Mouse (Mus musculus): Measurements from ENCODE around the gene Isg20l2. TPM values are rescaled to one million over a fixed set of nuclear protein-coding genes. Genes with fewer than 3 reads are reported as not detected.

The Isg20l2 gene
- polyA plus RNA-seq, 1 experiment from 2014 or later: 66.9 TPM

- H3K4me1 ChIP-seq (replicated peaks; ENCODE audit: control insufficient read depth, insufficient read depth, low read length): peaks cover 25% of the 10 kb centered on the region
- no peaks in the 10 kb centered on the region for H3K9me3 ChIP-seq (ENCODE audit: control insufficient read depth, low read length)
- H3K36me3 ChIP-seq (ENCODE audit: control insufficient read depth, insufficient read depth, low read length): no peaks in the 10 kb centered on the region
- H3K27ac ChIP-seq (ENCODE audit: low read depth, low read length): no peak overlapping the region
- peaks cover 42% of the 10 kb centered on the region for H3K27me3 ChIP-seq (replicated peaks; ENCODE audit: control insufficient read depth, insufficient read depth, low read length)
- peak overlapping the region; percentile 55 for H3K4me3 ChIP-seq (ENCODE audit: low read depth, low read length)
- 29% methylated on average over 8 of the region's 8 CpGs for WGBS
- H3K4me2 ChIP-seq: peak overlapping the region; percentile 77
- DNase-seq (ENCODE audit: low spot score) (no peak), ATAC-seq (replicated peaks; ENCODE audit: low FRiP score) (no peak)
- 0 out of 2 replicates have a peak overlapping the region, but pooled peaks have one; percentile 20 for H3K9ac ChIP-seq (ENCODE audit: low read depth, low read length)
These were observed 42.1 kb downstream of the Isg20l2 start for GRCm38 (mm10) chr3:87972203-87972664.

DNA sequence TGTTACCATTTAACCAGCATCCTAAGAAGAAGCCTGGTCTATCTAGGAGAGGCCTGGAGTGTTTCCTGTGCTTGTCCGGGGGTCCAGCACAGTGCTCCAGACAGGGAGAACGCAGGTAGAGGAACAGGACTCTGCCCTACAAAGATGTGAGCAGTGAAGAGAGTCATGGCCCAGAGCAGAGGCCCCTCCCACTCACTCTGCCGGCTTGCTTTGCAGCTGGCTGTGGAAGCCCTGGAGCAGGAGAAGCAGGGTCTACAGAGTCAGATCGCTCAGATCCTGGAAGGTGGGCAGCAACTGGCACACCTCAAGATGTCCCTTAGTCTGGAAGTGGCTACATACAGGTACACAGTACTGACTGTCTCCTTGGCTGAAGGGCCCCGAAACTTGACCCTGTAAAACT, 42.7 kb downstream of the Isg20l2 start:
- peaks cover 25% of the 10 kb centered on the region for H3K4me1 ChIP-seq (replicated peaks; ENCODE audit: control insufficient read depth, insufficient read depth, low read length)
- DNase-seq (ENCODE audit: low spot score) (no peak), ATAC-seq (replicated peaks; ENCODE audit: low FRiP score) (no peak)
- no peak overlapping the region for H3K27ac ChIP-seq (ENCODE audit: low read depth, low read length)
- no peaks in the 10 kb centered on the region for H3K9me3 ChIP-seq (ENCODE audit: control insufficient read depth, low read length)
- H3K9ac ChIP-seq (ENCODE audit: low read depth, low read length): peak overlapping the region; percentile 20; the same call in 1 of the 2 replicates
- H3K36me3 ChIP-seq (ENCODE audit: control insufficient read depth, insufficient read depth, low read length): no peaks in the 10 kb centered on the region
- peak overlapping the region; percentile 77 for H3K4me2 ChIP-seq
- WGBS: 40% methylated on average over 5 of the region's 5 CpGs
- H3K27me3 ChIP-seq (replicated peaks; ENCODE audit: control insufficient read depth, insufficient read depth, low read length): peaks cover 42% of the 10 kb centered on the region
- peak overlapping the region; percentile 55 for H3K4me3 ChIP-seq (ENCODE audit: low read depth, low read length)

DNA sequence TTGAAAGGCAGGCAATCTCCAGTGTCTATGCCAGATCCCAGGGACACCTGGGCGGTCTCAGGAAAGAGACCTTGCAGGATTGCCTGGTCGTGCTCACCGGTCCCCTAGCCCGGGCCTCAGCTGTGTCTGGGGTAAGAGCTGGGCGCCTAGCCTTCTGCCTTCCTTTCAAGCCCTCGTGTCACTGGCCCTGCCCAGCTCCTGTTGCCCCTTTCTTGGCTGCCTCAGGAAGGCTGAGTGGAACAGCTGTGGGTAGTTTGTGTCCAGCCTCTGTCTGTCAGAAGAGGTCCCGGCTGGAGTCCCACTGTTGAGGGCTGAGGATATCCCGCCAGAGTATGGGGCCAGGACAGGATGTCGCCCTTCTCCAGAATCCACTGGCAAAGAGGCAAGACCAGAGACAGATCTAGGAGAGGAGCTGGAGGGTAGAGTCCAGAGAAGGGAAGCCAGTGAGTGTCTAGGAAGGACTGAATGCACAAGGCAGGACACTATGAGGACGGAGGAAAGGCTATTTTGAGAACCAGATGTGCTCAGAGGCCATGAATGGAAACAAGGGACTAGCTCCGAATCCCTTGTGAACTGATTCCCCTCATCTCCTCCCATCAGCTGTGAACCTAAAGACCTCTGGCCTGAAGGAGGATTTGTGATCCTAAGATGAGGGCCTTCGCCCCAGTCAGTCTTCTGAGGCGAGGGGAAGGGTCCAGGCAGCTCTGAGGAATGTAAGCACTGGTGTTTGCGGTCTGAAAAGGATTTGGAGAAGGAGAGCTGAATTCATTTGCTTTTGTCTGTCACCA, 43.7 kb downstream of the Isg20l2 start:
- ATAC-seq (replicated peaks; ENCODE audit: low FRiP score) (no peak), DNase-seq (ENCODE audit: low spot score) (no peak)
- Histone ChIP-seq H3K4me3 (ENCODE audit: low read depth, low read length) (no peak overlapping the region), H3K27me3 (replicated peaks; ENCODE audit: control insufficient read depth, insufficient read depth, low read length) (peaks cover 42% of the 10 kb centered on the region), H3K4me2 (peak overlapping the region; percentile 77), H3K9me3 (ENCODE audit: control insufficient read depth, low read length) (no peaks in the 10 kb centered on the region), H3K27ac (ENCODE audit: low read depth, low read length) (no peak overlapping the region), H3K36me3 (ENCODE audit: control insufficient read depth, insufficient read depth, low read length) (no peaks in the 10 kb centered on the region), H3K4me1 (replicated peaks; ENCODE audit: control insufficient read depth, insufficient read depth, low read length) (peaks cover 25% of the 10 kb centered on the region), H3K9ac (ENCODE audit: low read depth, low read length) (no peak overlapping the region)
- WGBS: 53% methylated on average over 14 of the region's 14 CpGs

GRCm38 (mm10) chr3:87974381-87974987, 44.4 kb downstream of the Isg20l2 start:
- H3K9me3 ChIP-seq (ENCODE audit: control insufficient read depth, low read length): no peaks in the 10 kb centered on the region
- H3K4me3 ChIP-seq (ENCODE audit: low read depth, low read length): no peak overlapping the region
- 46% methylated on average over 12 of the region's 12 CpGs for WGBS
- ATAC-seq (replicated peaks; ENCODE audit: low FRiP score): no peak
- H3K4me1 ChIP-seq (replicated peaks; ENCODE audit: control insufficient read depth, insufficient read depth, low read length): peaks cover 25% of the 10 kb centered on the region
- peaks cover 42% of the 10 kb centered on the region for H3K27me3 ChIP-seq (replicated peaks; ENCODE audit: control insufficient read depth, insufficient read depth, low read length)
- H3K4me2 ChIP-seq: no peak overlapping the region; the same call in 1 of the 2 replicates
- no peaks in the 10 kb centered on the region for H3K36me3 ChIP-seq (ENCODE audit: control insufficient read depth, insufficient read depth, low read length)
- H3K27ac ChIP-seq (ENCODE audit: low read depth, low read length): no peak overlapping the region
- no peak for DNase-seq (ENCODE audit: low spot score)
- H3K9ac ChIP-seq (ENCODE audit: low read depth, low read length): no peak overlapping the region

- H3K4me2 ChIP-seq: no peak overlapping the region
- ATAC-seq (replicated peaks; ENCODE audit: low FRiP score) (no peak), DNase-seq (ENCODE audit: low spot score) (no peak)
- H3K27me3 ChIP-seq (replicated peaks; ENCODE audit: control insufficient read depth, insufficient read depth, low read length): peaks cover 6% of the 10 kb centered on the region; the same call in 1 of the 2 replicates
- no peak overlapping the region for H3K9ac ChIP-seq (ENCODE audit: low read depth, low read length)
- no peaks in the 10 kb centered on the region for H3K36me3 ChIP-seq (ENCODE audit: control insufficient read depth, insufficient read depth, low read length)
- no peak overlapping the region for H3K27ac ChIP-seq (ENCODE audit: low read depth, low read length)
- peaks cover 26% of the 10 kb centered on the region for H3K4me1 ChIP-seq (replicated peaks; ENCODE audit: control insufficient read depth, insufficient read depth, low read length)
- H3K9me3 ChIP-seq (ENCODE audit: control insufficient read depth, low read length): no peaks in the 10 kb centered on the region
- no peak overlapping the region for H3K4me3 ChIP-seq (ENCODE audit: low read depth, low read length)
- WGBS: 86% methylated on average over 5 of the region's 5 CpGs
These were observed 49.4 kb downstream of the Isg20l2 start for GRCm38 (mm10) chr3:87979493-87979892.

DNA sequence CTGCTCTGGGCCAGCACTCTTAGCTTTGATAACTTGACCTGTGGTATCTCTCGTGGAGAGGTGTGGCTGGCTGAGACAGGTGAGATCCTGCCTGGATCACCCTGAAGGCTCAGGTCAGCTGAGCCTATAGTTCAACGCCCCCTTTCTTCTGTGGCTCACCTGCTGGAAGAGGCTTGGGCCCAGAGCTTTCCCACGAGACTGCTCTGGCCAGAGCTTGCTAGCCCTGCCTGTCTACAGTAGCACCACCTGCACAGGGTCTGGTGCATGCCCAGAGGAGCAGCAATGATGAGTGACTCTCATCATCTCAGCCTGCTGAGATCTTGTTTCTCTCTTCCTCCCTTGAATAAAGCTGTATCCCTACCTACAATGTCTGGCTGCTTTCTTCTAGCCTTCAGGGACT, 50.0 kb downstream of the Isg20l2 start:
- WGBS: 48% methylated on average over 3 of the region's 3 CpGs
- no peak overlapping the region for H3K27ac ChIP-seq (ENCODE audit: low read depth, low read length)
- no peak overlapping the region for H3K9ac ChIP-seq (ENCODE audit: low read depth, low read length)
- H3K27me3 ChIP-seq (replicated peaks; ENCODE audit: control insufficient read depth, insufficient read depth, low read length): peaks cover 6% of the 10 kb centered on the region; the same call in 1 of the 2 replicates
- peaks cover 26% of the 10 kb centered on the region for H3K4me1 ChIP-seq (replicated peaks; ENCODE audit: control insufficient read depth, insufficient read depth, low read length)
- H3K9me3 ChIP-seq (ENCODE audit: control insufficient read depth, low read length): no peaks in the 10 kb centered on the region
- no peak overlapping the region for H3K4me2 ChIP-seq
- no peak overlapping the region for H3K4me3 ChIP-seq (ENCODE audit: low read depth, low read length)
- DNase-seq (ENCODE audit: low spot score) (no peak), ATAC-seq (replicated peaks; ENCODE audit: low FRiP score) (no peak)
- H3K36me3 ChIP-seq (ENCODE audit: control insufficient read depth, insufficient read depth, low read length): no peaks in the 10 kb centered on the region

- ATAC-seq (replicated peaks; ENCODE audit: low FRiP score) (no peak), DNase-seq (ENCODE audit: low spot score) (no peak)
- peaks cover 28% of the 10 kb centered on the region for H3K4me1 ChIP-seq (replicated peaks; ENCODE audit: control insufficient read depth, insufficient read depth, low read length)
- H3K36me3 ChIP-seq (ENCODE audit: control insufficient read depth, insufficient read depth, low read length): no peaks in the 10 kb centered on the region
- H3K4me2 ChIP-seq: no peak overlapping the region
- no peaks in the 10 kb centered on the region for H3K9me3 ChIP-seq (ENCODE audit: control insufficient read depth, low read length)
- no peak overlapping the region for H3K9ac ChIP-seq (ENCODE audit: low read depth, low read length)
- H3K4me3 ChIP-seq (ENCODE audit: low read depth, low read length): no peak overlapping the region
- H3K27ac ChIP-seq (ENCODE audit: low read depth, low read length): no peak overlapping the region
- WGBS: 70% methylated on average over 5 of the region's 5 CpGs
- H3K27me3 ChIP-seq (replicated peaks; ENCODE audit: control insufficient read depth, insufficient read depth, low read length): peaks cover 3% of the 10 kb centered on the region; the same call in 1 of the 2 replicates
These were observed 50.6 kb downstream of the Isg20l2 start for GRCm38 (mm10) chr3:87980728-87981127.

GRCm38 (mm10) chr3:87981214-87981760, 51.2 kb downstream of the Isg20l2 start:
- peaks cover 4% of the 10 kb centered on the region; the same call in 1 of the 2 replicates for H3K27me3 ChIP-seq (replicated peaks; ENCODE audit: control insufficient read depth, insufficient read depth, low read length)
- no peak for ATAC-seq (replicated peaks; ENCODE audit: low FRiP score)
- no peak overlapping the region for H3K9ac ChIP-seq (ENCODE audit: low read depth, low read length)
- H3K9me3 ChIP-seq (ENCODE audit: control insufficient read depth, low read length): no peaks in the 10 kb centered on the region
- H3K27ac ChIP-seq (ENCODE audit: low read depth, low read length): 0 out of 2 replicates have a peak overlapping the region, but pooled peaks have one; percentile 54
- no peaks in the 10 kb centered on the region for H3K36me3 ChIP-seq (ENCODE audit: control insufficient read depth, insufficient read depth, low read length)
- H3K4me3 ChIP-seq (ENCODE audit: low read depth, low read length): no peak overlapping the region
- peaks cover 28% of the 10 kb centered on the region for H3K4me1 ChIP-seq (replicated peaks; ENCODE audit: control insufficient read depth, insufficient read depth, low read length)
- WGBS: 75% methylated on average over 6 of the region's 6 CpGs
- no peak for DNase-seq (ENCODE audit: low spot score)
- H3K4me2 ChIP-seq: no peak overlapping the region

Measured in liver, embryonic 11.5 days (tissue).